Mouse (Mus musculus) fat pad, adult 2 months (tissue): ENCODE measurements at regions not wholly inside any gene's neighbourhood (a gene's known extent, or its start where the extent isn't known, plus 50 kb on each side); places are given as distances from the start of the nearest gene placed in this dataset.

Experiments
- DNase-seq: peaks from one replicate; pipeline ENCODE4 v3.0.0-alpha.2; 2011; ENCODE audit warnings: low read depth, low spot score; ENCODE audit errors: extremely low read depth

- DNase-seq, result peak; percentile 49
Observed at GRCm38 (mm10) chr11:112081386-112081785, 700.6 kb upstream of the Sox9 start.

GRCm38 (mm10) chr11:112083019-112083418, 699.0 kb upstream of the Sox9 start:
- no peak for DNase-seq

- DNase-seq, result no peak
Observed at GRCm38 (mm10) chr11:112092168-112092567, 689.9 kb upstream of the Sox9 start.

GRCm38 (mm10) chr11:112095009-112095408, 687.0 kb upstream of the Sox9 start:
- DNase-seq, result no peak

GRCm38 (mm10) chr11:112098161-112098560, 683.9 kb upstream of the Sox9 start:
- peak; percentile 39 for DNase-seq

- no peak for DNase-seq
Observed at GRCm38 (mm10) chr11:112103252-112103651, 678.8 kb upstream of the Sox9 start.

- DNase-seq, result no peak
Observed at GRCm38 (mm10) chr11:112106891-112107290, 675.1 kb upstream of the Sox9 start.

- no peak for DNase-seq
Observed at GRCm38 (mm10) chr11:112107314-112107713, 674.7 kb upstream of the Sox9 start.

GRCm38 (mm10) chr11:112121026-112121425, 661.0 kb upstream of the Sox9 start:
- DNase-seq, result no peak

GRCm38 (mm10) chr11:112121831-112122230, 660.2 kb upstream of the Sox9 start:
- DNase-seq, result no peak

GRCm38 (mm10) chr11:112125249-112125933, 656.6 kb upstream of the Sox9 start:
- no peak for DNase-seq

- DNase-seq, result no peak
Observed at GRCm38 (mm10) chr11:112130090-112130489, 651.9 kb upstream of the Sox9 start.

- DNase-seq, result no peak
Observed at GRCm38 (mm10) chr11:112137401-112138020, 644.5 kb upstream of the Sox9 start.

- no peak for DNase-seq
Observed at GRCm38 (mm10) chr11:112140058-112140457, 642.0 kb upstream of the Sox9 start.

GRCm38 (mm10) chr11:112140495-112140894, 641.5 kb upstream of the Sox9 start:
- DNase-seq, result no peak

- DNase-seq, result peak; percentile 28
Observed at GRCm38 (mm10) chr11:112140912-112141311, 641.1 kb upstream of the Sox9 start.

- DNase-seq, result no peak
Observed at GRCm38 (mm10) chr11:112152051-112152450, 630.0 kb upstream of the Sox9 start.

- DNase-seq, result no peak
Observed at GRCm38 (mm10) chr11:112153198-112153597, 628.8 kb upstream of the Sox9 start.

GRCm38 (mm10) chr11:112154712-112155319, 627.2 kb upstream of the Sox9 start:
- DNase-seq, result no peak

GRCm38 (mm10) chr11:112155339-112155955, 626.6 kb upstream of the Sox9 start:
- DNase-seq, result no peak

GRCm38 (mm10) chr11:112163681-112164265, 618.3 kb upstream of the Sox9 start:
- no peak for DNase-seq
